Mouse (Mus musculus) adrenal gland, adult (tissue): ENCODE measurements around the gene Atp6v1e1.

Experiments used
- DNase-seq, 2 experiments: peaks; one replicate each; pipeline ENCODE4 v3.0.0; 2022 to 2023; ENCODE audit warnings: low spot score in 1 of 2; ENCODE audit not compliant: inconsistent age in 2 of 2

Atp6v1e1 gene

GRCm38 (mm10) chr6:120773149-120773628 lies 49.4 kb downstream of the Atp6v1e1 start, which contains the start of gene Slc25a18:
Gene Slc25a18, plus strand, starts transcription at chr6:120773578.
- DNase-seq, result peak in 1 of 2 experiments; percentile 54

GRCm38 (mm10) chr6:120772025-120772424 lies 50.6 kb downstream of the Atp6v1e1 start:
- no peak for DNase-seq

GRCm38 (mm10) chr6:120771366-120771765 lies 51.2 kb downstream of the Atp6v1e1 start:
- DNase-seq, result no peak

GRCm38 (mm10) chr6:120769972-120770371 lies 52.6 kb downstream of the Atp6v1e1 start:
- no peak for DNase-seq

GRCm38 (mm10) chr6:120761151-120761550 lies 61.4 kb downstream of the Atp6v1e1 start:
- DNase-seq, result no peak

- DNase-seq, result no peak
Measured at GRCm38 (mm10) chr6:120746416-120746815, 76.2 kb downstream of the Atp6v1e1 start.
